Mouse (Mus musculus) B cell, adult (primary cell): ENCODE data around the gene Napb. TPM values are rescaled to one million over a fixed set of nuclear protein-coding genes. Genes with fewer than 3 reads are reported as not detected.

ENCODE experiments used
- total RNA-seq: library from RNA; stranded (reverse); gene quantifications from 4 replicates; pipeline ENCODE4 v1.2.4, GENCODE M21; 2023; ENCODE audit not compliant: inconsistent age

The Napb gene
- total RNA-seq = 0.48 to 0.75 TPM (median 0.61 TPM) in 4 replicates

GRCm38 (mm10) chr2:148732327-148733000 is at the start of gene Napb:
Napb (minus strand) TSS chr2:148732467.

GRCm38 (mm10) chr2:148781709-148782108 is 49.4 kb upstream of the Napb start, which contains the start of gene 8030411F24Rik:
8030411F24Rik (plus strand) TSS chr2:148782009.

GRCm38 (mm10) chr2:148771397-148771796 is 39.1 kb upstream of the Napb start, which contains the start of gene Cst11:
Cst11 (minus strand) TSS chr2:148771497.

GRCm38 (mm10) chr2:148750058-148750457 is 17.8 kb upstream of the Napb start, which contains the start of gene Cstl1:
Cstl1 (plus strand) TSS chr2:148750358.

DNA sequence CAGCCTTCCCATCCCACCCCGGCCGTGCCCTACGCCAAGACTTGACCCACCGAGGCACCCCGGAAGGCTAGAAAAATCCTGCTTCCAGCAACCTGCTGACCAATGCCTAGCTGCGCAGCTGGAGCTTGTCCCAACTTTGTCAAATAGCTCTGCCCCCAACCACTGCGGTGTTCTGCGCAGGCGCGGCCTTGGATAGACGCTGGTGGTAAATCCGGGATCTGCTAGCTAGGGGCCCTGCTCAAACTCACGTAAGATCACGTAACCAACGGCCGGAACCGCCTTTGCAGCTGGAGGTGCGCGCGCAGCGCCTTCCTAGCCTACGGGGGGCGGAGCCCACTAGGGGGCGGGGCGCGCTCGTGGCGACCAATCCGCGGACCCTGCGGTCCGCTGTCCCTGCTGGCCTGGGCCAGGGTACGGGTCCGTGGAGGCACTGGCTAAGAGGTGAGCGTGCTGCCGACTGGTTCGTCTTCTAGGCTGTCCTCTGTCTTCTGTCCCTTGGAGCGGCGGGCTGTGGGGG is 51.4 kb downstream of the Napb start, which contains the start of gene Gzf1:
Gene Gzf1, plus strand, starts transcription at position 249 of the 517 bp plus-strand sequence.

GRCm38 (mm10) chr2:148672199-148673096 is 59.8 kb downstream of the Napb start, which contains the start of gene Nxt1:
Nxt1 (plus strand) TSS chr2:148672601.

Other genes with a start within 250 kb of the Napb start
- gene Nxt1, start 59.9 kb downstream of the Napb start, total RNA-seq = 9.2 to 17.2 TPM (median 15.0 TPM) in 4 replicates
- gene Gzf1, start 51.4 kb downstream of the Napb start, total RNA-seq = 9.4 to 12.7 TPM (median 10.3 TPM) in 4 replicates
- not detected in 4 replicates for gene Cstl1, start 17.9 kb upstream of the Napb start, total RNA-seq
- gene Cst11, start 39.0 kb upstream of the Napb start, total RNA-seq = not detected in 4 replicates
- gene 8030411F24Rik, start 49.5 kb upstream of the Napb start, total RNA-seq = not detected in 4 replicates
- not detected in 4 replicates for gene Cst12, start 56.9 kb upstream of the Napb start, total RNA-seq
- not detected in 4 replicates for gene Cst8, start 66.3 kb upstream of the Napb start, total RNA-seq
- gene Cst13, start 87.6 kb upstream of the Napb start, total RNA-seq = not detected in 4 replicates
- not detected in 4 replicates for gene Cst9, start 102.7 kb upstream of the Napb start, total RNA-seq
- not detected in 4 replicates for gene 9230104L09Rik, start 132.6 kb upstream of the Napb start, total RNA-seq
- gene Cst3, start 143.2 kb upstream of the Napb start, total RNA-seq = 164 to 193 TPM (median 173 TPM) in 4 replicates